Mouse (Mus musculus): ENCODE results near the gene Hook2.

Hook2 gene

DNA sequence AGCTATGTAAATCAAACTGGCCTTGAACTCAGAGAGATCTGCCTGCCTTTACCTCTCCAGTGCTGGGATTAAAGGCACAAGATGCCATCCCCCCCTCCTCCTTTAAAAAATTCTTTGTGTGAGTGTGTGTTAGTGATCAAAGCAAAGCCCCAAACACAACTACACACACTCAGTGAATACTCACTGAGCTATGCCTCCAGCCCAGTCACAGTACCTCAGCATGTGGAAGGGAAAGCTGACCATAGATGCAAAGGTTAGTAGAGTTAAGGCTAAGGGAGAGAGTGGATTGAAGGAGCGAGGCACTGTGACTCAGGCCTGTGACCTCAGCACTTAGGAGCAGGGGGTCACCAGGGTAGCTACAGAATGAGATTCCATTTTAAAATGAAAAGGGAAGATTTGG lies 17.3 kb upstream of the Hook2 start:
- no peak for DNase-seq (ENCODE audit: low spot score)

DNA sequence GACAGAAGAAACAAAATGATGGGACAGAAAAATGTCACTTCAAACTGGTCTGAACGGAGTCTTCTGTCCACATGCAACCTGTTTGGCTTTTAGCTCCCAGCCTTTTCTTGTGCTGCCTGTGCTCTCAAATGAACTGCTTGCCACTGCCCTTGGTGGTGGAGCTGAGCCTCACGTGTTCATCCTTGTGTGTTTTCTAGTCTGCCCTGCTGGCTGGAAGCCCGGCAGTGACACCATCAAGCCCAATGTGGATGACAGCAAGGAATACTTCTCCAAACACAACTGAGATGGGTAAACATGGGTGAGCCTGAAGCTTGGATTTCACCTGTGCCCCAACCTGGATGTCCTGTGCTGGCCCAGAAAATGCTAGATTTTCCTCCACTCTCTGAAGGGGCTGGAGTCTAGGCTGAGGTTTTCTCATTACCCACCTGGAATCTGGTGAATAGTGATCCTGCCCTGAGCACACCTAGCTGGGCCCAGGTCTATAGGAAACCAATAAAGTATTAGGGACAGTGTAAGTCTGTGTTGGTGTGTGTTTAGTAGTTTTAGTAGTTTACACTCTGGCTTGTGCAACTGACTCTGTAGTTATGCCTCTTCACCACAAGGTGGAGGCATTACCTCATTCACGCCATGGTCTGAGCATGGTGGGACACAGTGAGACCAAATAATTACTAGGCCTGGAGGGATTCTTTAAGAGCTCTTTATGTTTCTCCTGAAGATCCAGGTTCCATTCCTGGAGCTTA lies 16.4 kb upstream of the Hook2 start:
- DNase-seq (ENCODE audit: low spot score): peak; percentile 66

GRCm38 (mm10) chr8:84974543-84975142 lies 15.8 kb upstream of the Hook2 start:
- peak; percentile 31 for DNase-seq (ENCODE audit: low spot score)

GRCm38 (mm10) chr8:84975434-84975833 lies 15.0 kb upstream of the Hook2 start:
- peak; percentile 87 for DNase-seq (ENCODE audit: low spot score)

- DNase-seq (ENCODE audit: low spot score): peak; percentile 96
Measured at GRCm38 (mm10) chr8:84976031-84976762, 14.2 kb upstream of the Hook2 start.

GRCm38 (mm10) chr8:84976763-84977434 lies 13.5 kb upstream of the Hook2 start:
- DNase-seq (ENCODE audit: low spot score): no peak

DNA sequence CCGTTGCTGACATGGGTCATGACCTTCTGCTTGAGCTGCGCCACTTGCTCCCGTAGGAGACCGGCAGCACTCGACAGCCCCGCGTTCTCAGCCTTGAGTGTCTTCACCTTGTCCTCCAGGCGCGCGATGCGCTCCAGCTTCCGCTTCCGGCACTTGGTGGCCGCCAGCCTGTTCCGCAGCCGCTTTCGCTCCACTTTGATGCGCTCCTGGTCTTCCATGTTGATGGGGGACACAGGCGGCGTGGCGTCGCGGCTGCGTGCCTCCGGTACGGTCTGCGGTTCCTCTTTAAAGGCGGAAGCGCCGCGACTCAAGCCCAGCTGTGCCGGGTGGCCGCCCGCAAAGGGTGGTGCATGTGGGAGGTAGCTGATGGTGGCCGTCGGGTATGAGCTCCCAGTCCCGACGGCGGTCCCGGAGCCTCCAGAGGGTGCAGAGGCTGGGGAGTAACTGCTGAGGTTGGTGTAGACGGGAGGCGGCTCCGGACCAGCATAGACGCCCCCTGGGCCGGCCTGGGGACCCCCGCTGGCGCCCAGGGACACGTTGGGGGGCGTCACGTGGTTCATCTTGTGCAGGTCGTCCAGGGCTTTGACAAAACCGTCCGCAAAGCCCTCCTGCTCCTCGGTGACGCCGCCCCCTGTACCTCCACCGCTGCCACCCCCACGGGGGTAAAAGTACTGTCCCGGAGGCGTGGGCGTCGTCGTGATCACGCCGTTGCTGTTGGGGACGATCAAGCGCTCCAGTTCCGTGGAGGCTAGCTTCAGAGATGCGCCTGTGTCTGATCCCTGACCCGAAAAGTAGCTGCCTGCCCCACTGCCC lies 12.8 kb upstream of the Hook2 start:
- peak; percentile 86 for DNase-seq (ENCODE audit: low spot score)

DNA sequence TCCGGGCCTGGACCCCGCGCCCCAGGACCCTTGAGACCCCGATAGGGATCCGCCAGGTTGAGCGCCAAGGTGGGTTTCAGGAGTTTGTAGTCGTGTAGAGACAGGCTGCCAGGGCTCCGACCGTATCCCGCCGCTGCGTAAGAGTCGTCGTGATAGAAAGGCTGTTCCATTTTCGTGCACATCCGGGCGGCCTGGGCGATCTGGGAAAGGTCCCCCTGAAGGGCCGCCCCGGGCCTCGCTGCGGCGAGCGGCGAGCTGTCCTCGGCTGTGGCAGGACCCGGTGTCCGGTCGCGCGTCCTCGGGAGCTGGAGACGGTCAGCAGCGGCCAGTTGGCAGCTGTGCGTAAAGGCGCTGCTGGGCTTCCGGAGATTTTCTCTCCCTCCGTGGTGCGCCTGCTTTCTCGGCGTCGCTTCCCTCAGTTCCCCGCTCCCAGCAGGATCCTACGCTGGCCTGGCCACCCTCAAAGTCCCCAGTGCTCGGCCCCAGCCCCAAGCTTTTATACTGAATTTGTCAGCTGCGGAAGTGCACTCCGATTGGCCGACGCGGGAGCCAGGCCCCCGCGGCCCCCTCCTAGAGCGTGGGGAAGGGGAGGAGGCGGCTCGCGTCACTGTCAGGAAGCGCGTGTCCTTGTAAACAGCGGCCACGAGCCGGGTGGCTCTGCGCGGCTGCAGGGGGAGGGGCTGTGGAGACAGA lies 12.0 kb upstream of the Hook2 start, which contains the start of gene Junb:
Gene Junb, minus strand, starts transcription at position 471 of the 693 bp plus-strand sequence.
- DNase-seq (ENCODE audit: low spot score): peak; percentile 99

- peak; percentile 92 for DNase-seq (ENCODE audit: low spot score)
Measured at GRCm38 (mm10) chr8:84979599-84980421, 10.6 kb upstream of the Hook2 start.

DNA sequence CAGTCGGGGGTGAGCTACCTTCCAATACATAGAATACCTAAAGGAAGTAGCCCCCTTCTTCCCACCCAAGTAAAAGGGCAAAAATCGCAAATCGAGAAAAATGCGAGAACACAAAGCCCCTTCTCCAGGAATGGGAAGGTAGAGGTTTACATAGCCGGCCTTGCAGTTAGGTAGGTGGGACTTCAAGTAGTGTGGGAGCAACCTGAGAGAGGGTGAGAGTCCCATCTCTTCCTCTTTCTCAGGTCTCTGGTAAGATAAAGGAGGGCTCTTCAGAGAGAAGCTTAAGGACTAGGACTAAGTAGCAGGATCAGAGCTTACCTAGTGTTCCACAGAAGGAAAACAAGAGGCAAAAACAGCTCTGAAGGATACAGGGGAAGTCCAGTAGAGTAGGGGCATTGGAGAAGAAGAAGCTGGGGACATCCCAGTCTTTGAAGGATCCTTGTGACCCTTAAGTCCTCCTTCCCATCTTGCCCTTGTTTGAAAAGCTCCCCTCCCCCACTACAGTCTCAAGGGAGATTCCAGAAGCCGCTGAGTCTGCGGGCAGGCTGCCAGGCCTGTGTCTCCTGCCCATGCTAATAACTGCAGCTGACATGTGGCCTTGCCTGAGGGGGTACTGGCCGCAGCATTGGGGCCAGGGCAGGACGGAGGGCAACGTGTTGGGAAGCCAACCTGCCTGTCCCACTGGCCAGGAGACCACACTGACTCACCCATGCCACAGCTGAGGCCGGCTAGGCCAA lies 9.6 kb upstream of the Hook2 start:
- peak; percentile 36 for DNase-seq (ENCODE audit: low spot score)

DNA sequence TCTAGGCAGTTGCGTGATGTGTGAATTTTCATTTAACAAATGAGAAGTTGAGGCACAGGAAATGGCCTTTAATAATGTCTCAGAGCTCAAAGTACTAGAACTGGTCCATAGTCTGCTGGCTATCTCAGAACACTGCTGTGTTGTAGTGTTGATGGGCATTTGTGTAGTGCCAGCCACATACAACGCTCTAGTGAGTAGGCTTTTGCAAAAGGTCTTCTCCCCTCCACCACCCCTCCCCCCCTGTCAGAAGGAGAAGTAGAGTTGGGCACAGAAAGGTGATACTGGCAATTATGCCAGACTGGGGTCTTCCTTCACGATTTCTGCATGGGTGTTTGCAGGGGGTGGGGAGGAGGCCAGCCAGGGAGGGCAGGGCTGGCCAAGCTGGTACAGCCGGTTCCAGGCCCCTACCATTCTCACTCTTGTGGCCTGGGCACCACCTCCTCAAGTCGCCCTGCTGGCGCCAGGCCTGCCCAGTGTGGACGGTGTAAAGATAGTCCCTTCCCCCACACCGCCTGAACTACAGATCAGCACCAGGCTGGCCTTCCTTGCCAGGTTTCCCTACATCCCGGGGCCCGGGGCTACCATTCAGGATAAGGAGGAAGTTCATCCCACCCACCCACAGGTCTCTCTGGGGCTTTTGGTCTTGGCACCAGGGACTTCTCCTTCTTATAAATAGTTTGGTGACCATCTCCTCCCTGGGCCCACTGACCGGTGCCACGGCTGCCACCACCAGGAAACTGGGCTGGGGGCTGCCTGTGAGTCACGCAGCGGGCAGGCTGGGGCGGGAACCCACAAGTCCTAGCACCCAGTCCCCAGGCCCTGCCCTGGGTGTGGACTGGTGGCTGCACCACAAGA lies 8.5 kb upstream of the Hook2 start:
- no peak for DNase-seq (ENCODE audit: low spot score)

GRCm38 (mm10) chr8:84982499-84983011 lies 7.8 kb upstream of the Hook2 start:
- DNase-seq (ENCODE audit: low spot score): peak; percentile 23

DNA sequence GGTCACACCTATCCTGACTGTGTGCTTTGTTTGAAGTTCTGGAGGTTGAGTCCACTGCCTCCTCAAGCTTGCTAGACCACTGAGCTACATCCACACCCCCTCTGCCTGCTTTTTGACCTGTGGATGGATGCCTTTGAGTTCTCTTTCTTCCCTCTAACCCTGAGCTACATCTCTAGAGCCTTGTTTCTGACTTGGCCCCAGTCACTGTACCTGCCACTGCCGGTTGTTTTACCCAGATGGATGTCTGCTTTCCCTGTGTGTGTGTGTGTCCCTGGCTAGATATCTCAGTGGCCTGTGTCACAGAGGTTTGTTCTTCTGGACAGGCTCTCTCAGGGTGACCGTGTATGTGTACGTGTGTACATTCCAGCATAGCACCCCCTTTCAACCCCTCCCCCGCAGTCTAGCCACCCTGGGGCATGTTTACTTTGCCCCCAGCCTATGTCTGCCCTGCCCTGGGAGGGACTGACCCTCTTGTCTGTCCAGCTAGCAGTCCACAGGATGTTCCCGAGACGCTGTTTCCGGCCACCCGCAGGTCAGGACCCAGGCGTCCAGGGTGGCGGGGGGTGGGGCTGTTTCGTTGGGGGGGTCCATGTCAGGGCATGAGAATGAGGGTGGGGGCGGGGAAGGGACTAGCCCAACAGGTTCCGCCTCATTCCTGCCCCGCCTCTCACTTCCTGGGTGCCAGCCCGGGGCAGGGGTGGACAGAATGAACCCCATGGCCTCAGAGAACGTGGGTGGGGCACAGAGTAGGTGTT lies 5.9 kb upstream of the Hook2 start:
- no peak for DNase-seq (ENCODE audit: low spot score)

DNA sequence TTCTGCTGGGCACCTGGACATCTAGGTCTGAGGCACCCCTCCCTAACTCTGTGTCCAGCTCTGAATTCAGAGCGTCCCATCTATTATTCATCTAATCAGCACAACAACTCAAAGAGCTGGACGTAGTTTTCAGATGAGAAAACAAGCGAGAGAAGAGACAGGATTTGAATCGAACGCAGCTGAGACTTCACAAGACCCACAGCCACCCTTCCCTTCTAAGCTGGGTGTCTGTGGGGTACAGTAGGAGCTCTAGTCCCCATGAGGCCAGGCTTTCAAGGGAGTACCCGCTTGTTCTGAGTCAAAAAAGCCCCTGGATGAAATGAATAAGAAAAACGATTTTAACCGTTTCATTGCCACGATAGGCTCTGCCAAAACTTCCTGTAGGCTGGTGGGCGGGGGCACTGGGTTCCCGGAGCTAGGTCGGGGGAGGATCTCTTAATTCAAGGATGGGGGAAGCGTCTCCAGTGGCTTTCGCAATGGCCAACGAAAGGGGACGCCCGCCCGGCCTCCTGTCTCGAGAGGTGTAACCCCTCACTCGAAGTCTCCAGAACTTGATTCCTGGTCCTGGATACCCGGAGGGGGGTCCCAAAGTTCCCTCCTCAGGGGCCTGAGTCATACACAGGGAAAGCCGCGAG lies 5.2 kb upstream of the Hook2 start:
- DNase-seq (ENCODE audit: low spot score): peak; percentile 55

GRCm38 (mm10) chr8:84985684-84986378 lies 4.6 kb upstream of the Hook2 start:
- peak; percentile 98 for DNase-seq (ENCODE audit: low spot score)

- DNase-seq (ENCODE audit: low spot score): no peak
Measured at GRCm38 (mm10) chr8:84986379-84986945, 3.9 kb upstream of the Hook2 start.
